Mouse (Mus musculus) bone marrow macrophage, adult 2 months (primary cell): ENCODE measurements at regions not wholly inside any gene's neighbourhood (a gene's known extent, or its start where the extent isn't known, plus 50 kb on each side); places are given as distances from the start of the nearest gene placed in this dataset.
A peak's percentile ranks its signal among the peaks of the same experiment; 100 is the strongest.

Experiments
- H3K27ac ChIP-seq: 2 replicates; pipeline ENCODE4 v1.5.1; 2012; ENCODE audit warnings: low read depth, low read length; ENCODE audit not compliant: insufficient read depth
- H3K4me1 ChIP-seq: 2 replicates; pipeline ENCODE4 v1.6.1; 2012; ENCODE audit warnings: low read length; ENCODE audit not compliant: control insufficient read depth, insufficient read depth
- H3K4me3 ChIP-seq: 2 replicates; pipeline ENCODE4 v1.5.1; 2012; ENCODE audit warnings: mild to moderate bottlenecking, low read length, moderate library complexity; ENCODE audit not compliant: insufficient read depth
- CTCF ChIP-seq: IDR thresholded peaks from 2 replicates; pipeline ENCODE4 v1.5.1; 2012; ENCODE audit warnings: low read depth, mild to moderate bottlenecking, low read length, moderate library complexity
- POLR2A ChIP-seq: IDR thresholded peaks from 2 replicates; pipeline ENCODE4 v1.6.1; 2012; ENCODE audit warnings: mild to moderate bottlenecking, low read depth, low read length, borderline replicate concordance

DNA sequence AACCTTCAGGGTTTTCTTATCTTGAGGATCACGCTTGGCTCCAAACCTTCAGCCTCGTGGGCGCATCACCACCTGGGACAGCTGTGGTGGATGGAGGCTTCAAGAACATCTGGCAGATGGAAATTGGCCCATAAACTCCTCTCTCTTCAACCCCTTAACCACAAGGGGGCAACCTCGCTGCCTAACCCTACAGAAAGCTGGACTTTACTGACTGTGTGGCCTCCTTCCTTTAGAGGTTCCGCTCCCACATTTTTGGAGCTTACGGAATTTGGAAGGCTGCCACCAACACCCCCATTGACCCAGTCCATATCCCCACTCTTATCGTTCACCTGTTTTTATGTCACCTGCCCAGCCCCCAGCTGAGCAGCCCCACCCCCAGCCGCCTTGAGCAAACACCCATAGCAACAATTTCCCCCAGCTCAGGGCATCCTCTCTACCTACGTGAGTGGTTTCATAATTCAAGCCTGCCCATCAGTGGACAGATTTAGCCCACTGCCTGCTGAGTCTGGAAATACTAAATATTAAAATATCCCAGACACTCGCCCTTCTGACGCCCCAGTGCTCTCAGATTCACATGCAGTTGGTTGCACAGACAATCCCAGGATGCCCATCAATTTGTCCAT lies 167.0 kb upstream of the Slc22a22 start:
- Histone ChIP-seq H3K27ac (no peak overlapping the region), H3K4me3 (no peak overlapping the region), H3K4me1 (no peaks in the 10 kb centered on the region)
- TF ChIP-seq CTCF (0 out of 2 replicates have a peak, but pooled peaks have one; percentile 7), POLR2A (no peak)

DNA sequence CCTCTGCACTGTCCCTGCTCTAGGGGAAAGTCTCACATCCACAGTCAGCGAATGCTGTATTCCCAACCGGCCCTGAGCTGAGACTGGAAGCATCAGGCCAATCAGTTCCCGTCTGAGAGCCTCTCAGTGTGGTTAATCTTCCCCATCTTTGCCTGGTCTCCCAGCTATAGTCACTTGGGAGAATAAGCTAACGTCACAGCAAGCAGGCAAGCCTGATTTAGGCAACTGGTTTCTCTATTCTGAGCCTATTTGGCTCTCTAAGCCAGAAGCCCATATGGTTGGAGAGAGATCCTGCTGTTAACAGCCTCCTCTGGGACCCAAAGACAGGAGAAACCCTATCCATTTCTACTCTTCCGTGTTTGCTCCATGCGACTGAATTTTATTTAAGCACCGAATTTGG lies 161.7 kb upstream of the Slc22a22 start:
- Histone ChIP-seq H3K4me1 (no peaks in the 10 kb centered on the region), H3K27ac (no peak overlapping the region), H3K4me3 (no peak overlapping the region)
- TF ChIP-seq CTCF (no peak), POLR2A (no peak)

DNA sequence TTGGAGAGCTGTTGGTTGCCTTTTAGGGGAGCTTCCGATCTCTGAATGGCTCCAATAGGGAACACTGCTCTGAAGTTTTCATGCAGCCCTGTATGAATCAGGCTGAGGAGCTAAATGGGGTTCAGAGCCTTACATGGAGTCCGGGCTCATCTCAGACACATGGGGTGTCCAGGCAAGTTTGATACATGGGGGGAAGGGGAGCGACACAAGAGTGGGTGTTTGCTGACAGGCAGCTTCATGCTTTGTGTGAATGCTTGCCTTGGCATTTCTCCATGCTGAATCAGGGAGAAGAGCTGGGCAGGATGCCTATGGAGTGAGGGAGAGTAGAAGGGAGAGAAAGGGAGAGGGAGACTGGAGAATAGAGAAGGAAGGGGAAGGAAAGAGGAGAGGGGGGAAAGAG lies 155.6 kb upstream of the Slc22a22 start:
- no peaks in the 10 kb centered on the region for H3K4me1 ChIP-seq
- no peak for TF ChIP-seq CTCF
- TF ChIP-seq POLR2A: no peak
- no peak overlapping the region for H3K4me3 ChIP-seq
- H3K27ac ChIP-seq: no peak overlapping the region

DNA sequence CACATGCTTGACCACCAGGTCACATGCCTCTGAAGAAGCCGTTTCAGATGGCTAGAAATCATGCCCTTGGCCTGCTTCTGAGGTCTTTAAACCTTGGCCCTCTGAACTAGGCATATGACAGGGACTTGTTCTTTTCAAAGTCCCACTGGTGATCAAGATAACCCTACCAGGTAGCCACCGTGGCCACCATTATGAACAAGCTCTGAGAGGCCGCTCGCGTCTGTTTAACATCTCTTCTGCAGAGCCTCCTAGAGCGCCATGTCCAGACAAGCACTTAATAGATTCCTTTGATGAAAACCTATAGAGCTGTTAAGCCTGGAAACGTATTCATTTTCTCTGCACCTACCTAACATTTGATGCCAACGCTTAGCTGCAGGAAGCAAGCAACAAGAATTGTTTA lies 155.1 kb upstream of the Slc22a22 start:
- TF ChIP-seq CTCF (no peak), POLR2A (no peak)
- Histone ChIP-seq H3K4me3 (no peak overlapping the region), H3K4me1 (no peaks in the 10 kb centered on the region), H3K27ac (no peak overlapping the region)

DNA sequence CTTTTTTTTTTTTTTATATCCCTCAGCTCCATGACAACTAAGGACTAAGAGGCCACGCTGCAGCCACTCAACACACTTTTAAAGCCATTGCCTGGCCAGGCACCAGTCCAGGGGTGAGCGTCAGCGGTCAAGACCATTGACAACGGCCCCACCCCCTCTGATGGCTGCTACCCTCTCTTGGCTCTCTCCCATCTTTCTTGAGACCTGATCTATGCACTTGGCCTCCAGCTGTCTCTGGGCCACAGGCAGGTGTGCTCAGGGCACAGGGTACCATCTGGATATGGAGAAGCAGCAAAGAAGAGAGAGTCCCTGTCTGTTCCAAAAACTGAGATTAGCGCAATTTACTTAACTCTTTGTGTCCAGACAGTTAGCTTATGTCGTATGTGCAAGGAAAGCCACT lies 141.0 kb upstream of the Slc22a22 start:
- Histone ChIP-seq H3K27ac (no peak overlapping the region), H3K4me1 (no peaks in the 10 kb centered on the region), H3K4me3 (no peak overlapping the region)
- TF ChIP-seq POLR2A (no peak), CTCF (no peak)

DNA sequence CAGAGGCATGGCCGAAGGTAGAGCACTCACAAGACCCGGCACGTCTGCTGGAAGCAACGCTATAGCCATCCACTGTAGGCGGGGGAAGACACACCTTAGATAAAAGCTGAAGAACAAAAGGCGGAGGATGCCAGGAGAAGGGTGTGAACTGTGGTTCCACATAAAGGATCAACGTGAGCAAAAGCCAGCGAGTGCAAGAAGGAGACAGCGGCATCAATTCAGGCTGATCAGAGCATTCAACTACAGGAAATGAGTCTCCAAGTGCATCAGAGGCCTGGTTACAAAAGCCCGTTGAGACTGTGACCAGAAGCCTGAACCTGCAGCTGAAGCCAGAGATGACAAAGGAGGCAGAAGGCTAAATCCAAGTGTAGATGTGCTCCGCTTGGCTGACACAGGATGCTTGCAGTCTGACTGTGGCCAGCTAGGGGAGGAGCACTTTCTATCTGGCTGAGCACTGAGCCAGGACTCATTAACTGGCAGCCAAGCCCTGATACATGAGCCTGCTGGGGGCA lies 139.5 kb upstream of the Slc22a22 start:
- H3K27ac ChIP-seq: no peak overlapping the region
- no peak overlapping the region for H3K4me3 ChIP-seq
- no peaks in the 10 kb centered on the region for H3K4me1 ChIP-seq
- TF ChIP-seq CTCF: no peak
- no peak for TF ChIP-seq POLR2A

DNA sequence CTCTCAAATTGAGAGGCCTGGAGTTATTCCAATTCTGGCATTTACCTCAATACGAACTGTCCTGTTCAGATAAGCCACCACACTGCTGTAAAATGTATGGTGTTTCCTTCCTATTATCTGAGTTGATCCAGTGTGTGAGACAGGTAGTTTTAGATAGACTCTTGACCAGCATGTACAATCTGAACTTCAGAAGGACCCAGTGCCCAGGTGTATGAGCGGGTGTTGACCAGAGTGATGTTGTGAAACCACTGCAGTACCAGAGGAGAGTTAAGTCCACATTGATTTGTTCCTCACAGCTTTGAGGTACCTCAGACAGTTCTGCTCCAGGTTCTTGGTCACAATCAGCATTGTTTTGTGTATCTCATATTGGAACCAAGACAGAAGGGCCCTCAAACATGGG lies 132.6 kb upstream of the Slc22a22 start:
- Histone ChIP-seq H3K27ac (no peak overlapping the region), H3K4me3 (no peak overlapping the region), H3K4me1 (no peaks in the 10 kb centered on the region)
- TF ChIP-seq POLR2A: no peak
- TF ChIP-seq CTCF: no peak

DNA sequence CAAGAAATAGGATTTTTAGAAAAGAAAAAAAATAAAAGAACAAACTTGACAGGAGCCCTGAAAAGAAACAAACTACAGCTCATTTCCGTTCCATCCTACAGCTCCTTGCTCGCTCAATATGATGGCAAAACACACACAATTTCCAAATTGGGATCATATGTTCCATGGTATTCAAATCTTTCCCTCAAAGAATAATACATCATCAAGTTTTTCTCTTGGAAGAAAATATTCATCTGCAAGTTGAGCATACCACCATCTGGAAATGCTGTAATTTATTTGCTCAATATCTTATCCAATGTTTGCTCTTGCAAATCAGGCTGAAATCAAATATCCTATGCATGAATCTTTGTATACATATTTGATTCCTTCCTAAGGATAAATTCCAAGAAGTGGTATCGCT lies 131.1 kb upstream of the Slc22a22 start:
- no peaks in the 10 kb centered on the region for H3K4me1 ChIP-seq
- TF ChIP-seq CTCF (no peak), POLR2A (no peak)
- H3K27ac ChIP-seq: no peak overlapping the region
- no peak overlapping the region for H3K4me3 ChIP-seq

DNA sequence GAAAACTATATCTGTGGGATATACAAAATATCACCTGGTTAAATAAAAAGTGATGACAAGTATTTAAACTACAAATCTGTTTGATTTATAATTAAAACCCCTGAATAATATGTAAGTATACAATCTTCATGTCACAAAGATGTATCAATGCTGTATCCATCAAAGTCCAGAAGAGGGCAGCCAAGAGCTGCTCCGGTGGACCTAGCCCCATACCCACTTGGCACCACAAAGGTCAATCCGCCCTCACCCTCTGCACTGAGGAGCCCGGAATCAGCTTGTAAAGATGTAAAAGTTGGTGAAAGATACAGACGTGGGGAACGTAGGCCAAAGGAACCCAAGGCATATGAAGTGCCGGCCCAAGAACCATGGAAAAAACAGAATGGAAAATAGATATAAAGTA lies 123.1 kb upstream of the Slc22a22 start:
- no peak overlapping the region for H3K4me3 ChIP-seq
- TF ChIP-seq POLR2A: no peak
- peak; percentile 54; the same call in 1 of the 2 replicates for TF ChIP-seq CTCF

DNA sequence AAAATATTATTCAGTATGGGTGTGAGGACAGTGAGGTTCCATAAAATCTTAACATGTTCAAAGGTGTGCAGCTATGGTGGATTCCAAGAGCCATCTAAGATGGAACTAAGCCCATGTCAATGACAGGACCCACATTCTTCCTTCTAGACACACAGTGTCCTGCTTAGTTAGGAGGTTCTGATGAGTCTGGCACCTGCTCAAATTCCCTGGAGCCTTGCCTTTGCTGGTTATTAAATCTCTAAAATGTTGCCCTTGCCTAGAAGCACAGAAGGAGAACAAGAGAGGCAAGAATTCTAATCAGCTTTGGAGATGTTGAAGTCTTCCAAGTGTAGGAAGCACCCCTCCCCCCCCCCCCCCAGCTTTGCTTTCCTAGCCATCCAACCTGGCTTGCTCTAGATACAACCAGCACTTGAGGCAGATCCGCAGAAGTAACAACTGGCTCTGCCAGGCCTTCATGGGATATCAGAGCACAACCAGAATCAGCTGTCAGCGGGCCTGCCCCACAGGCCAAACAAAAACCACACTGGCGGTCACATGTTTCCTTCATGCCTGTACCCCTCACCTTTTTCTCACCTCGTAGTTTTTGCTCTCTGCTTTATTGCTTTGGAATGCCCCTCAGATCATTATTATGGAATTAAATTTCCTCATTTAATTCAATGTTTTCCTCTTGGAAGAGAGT lies 116.0 kb upstream of the Slc22a22 start:
- Histone ChIP-seq H3K4me1 (no peaks in the 10 kb centered on the region), H3K4me3 (no peak overlapping the region), H3K27ac (no peak overlapping the region)
- TF ChIP-seq CTCF: no peak
- TF ChIP-seq POLR2A: no peak

More for the DNA sequence above, 123.1 kb upstream of the Slc22a22 start:
- Histone ChIP-seq H3K27ac (no peak overlapping the region), H3K4me1 (no peaks in the 10 kb centered on the region)
